Mouse (Mus musculus): Measurements from ENCODE around the gene Ap1m2.

DNA sequence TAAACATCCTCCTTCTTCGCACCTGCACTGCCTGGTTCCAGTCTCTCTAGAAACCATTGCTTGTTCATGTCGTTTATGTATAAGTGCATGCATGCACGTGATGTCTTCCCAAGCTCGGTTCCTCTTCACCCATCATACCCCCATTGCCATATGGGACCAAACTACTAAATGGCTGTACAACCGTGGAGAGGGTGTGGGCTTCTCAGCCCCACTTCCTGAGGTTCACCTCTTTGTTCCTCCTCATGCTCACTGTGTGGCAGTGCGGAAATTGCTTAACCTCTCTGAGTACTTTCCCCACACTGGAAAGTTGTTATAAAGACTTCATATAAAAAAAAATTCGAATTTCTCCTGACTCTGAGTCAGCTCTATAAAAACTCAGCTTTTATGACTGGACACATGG lies 4.6 kb upstream of the Ap1m2 start:
- no peak for TF ChIP-seq CTCF (IDR thresholded peaks at IDR 0.05; ENCODE audit: low read depth, low read length)
- no peak for TF ChIP-seq TAL1 (conservative IDR thresholded peaks at IDR 0.05; ENCODE audit: low read depth, low read length)
- TF ChIP-seq GATA1 (IDR thresholded peaks at IDR 0.05; ENCODE audit: borderline replicate concordance, low read length), result no peak
